Mouse (Mus musculus) ES-E14 (cell line): ENCODE results near the gene Cmya5. TPM values are rescaled to one million over a fixed set of nuclear protein-coding genes. Genes with fewer than 3 reads are reported as not detected.

Experiments used
- DNase-seq: peaks from one replicate; pipeline ENCODE4 v3.0.0-alpha.2; 2013; ENCODE audit warnings: low read depth, low spot score
- H3K27ac ChIP-seq: 2 replicates; pipeline ENCODE4 v1.5.1; 2012; ENCODE audit warnings: low read depth, mild to moderate bottlenecking, low read length, moderate library complexity, mixed read lengths; ENCODE audit not compliant: poor library complexity, insufficient read depth, severe bottlenecking
- H3K36me3 ChIP-seq: 2 replicates; pipeline ENCODE4 v1.6.1; 2012; ENCODE audit warnings: mild to moderate bottlenecking, low read length, moderate library complexity, mixed read lengths; ENCODE audit not compliant: control insufficient read depth, poor library complexity, insufficient read depth, severe bottlenecking
- H3K4me1 ChIP-seq, 2 experiments: fragments of 150-350 bp in 1 of 2; sonication (generic) in 1 of 2; 2 replicates each; pipeline ENCODE4 v1.6.1; 2012; ENCODE audit warnings: low read length in 2 of 2, mild to moderate bottlenecking in 1 of 2, mixed read lengths in 1 of 2; ENCODE audit not compliant: control insufficient read depth in 2 of 2, insufficient read depth in 2 of 2, poor library complexity in 1 of 2
- H3K4me3 ChIP-seq, 2 experiments: fragments of 150-350 bp in 1 of 2; sonication (generic) in 1 of 2; 2 replicates each; pipeline ENCODE4 v1.5.1; 2012; ENCODE audit warnings: low read length in 2 of 2, low read depth in 1 of 2, mild to moderate bottlenecking in 1 of 2, mixed read lengths in 1 of 2; ENCODE audit not compliant: insufficient read depth in 1 of 2, poor library complexity in 1 of 2, severe bottlenecking in 1 of 2
- H3K9ac ChIP-seq: 2 replicates; pipeline ENCODE4 v1.6.1; 2012; ENCODE audit warnings: low read depth, mild to moderate bottlenecking, low read length, mixed read lengths; ENCODE audit not compliant: poor library complexity, insufficient read depth, severe bottlenecking
- H3K9me3 ChIP-seq: fragments of 150-350 bp; sonication (generic); 2 replicates; pipeline ENCODE4 v1.6.1; 2012; ENCODE audit warnings: low read depth, mild to moderate bottlenecking, low read length; ENCODE audit not compliant: control insufficient read depth, insufficient read depth
- CHD2 ChIP-seq: IDR thresholded peaks from 2 replicates; pipeline ENCODE4 v1.6.1; 2014; ENCODE audit warnings: mild to moderate bottlenecking, low read depth, low read length, inconsistent platforms
- HCFC1 ChIP-seq: IDR thresholded peaks from 2 replicates; pipeline ENCODE4 v1.6.1; 2012; ENCODE audit warnings: low read length, inconsistent platforms, borderline replicate concordance; ENCODE audit not compliant: insufficient read depth
- MAFK ChIP-seq: IDR thresholded peaks from 2 replicates; pipeline ENCODE4 v1.6.1; 2014; ENCODE audit warnings: mild to moderate bottlenecking, low read depth, low read length, inconsistent platforms; ENCODE audit not compliant: insufficient read depth
- ZC3H11A ChIP-seq: IDR thresholded peaks from 2 replicates; pipeline ENCODE4 v1.6.1; 2012; ENCODE audit warnings: low read depth, mild to moderate bottlenecking, inconsistent platforms, low read length, borderline replicate concordance
- ZNF384 ChIP-seq: IDR thresholded peaks from 2 replicates; pipeline ENCODE4 v1.6.1; 2012; ENCODE audit warnings: low read depth, low read length, inconsistent platforms
- in situ Hi-C, 2 experiments: fragments of 600-800 bp; cut with MboI; formaldehyde crosslinking; loops; one replicate each; pipeline ENCODE4 v1.15.1; 2025; ENCODE audit warnings: low sequenced_read_pairs in 2 of 2, inconsistent platforms in 1 of 2; ENCODE audit not compliant: unreplicated experiment in 2 of 2
- total RNA-seq: library from RNA; depleted of rRNA; stranded (reverse); fragments of 300-350 nt; gene quantifications from 2 replicates; pipeline ENCODE4 v1.2.3, GENCODE M21; 2012

The Cmya5 gene
- total RNA-seq, 1 experiment, result 0.49 TPM

DNA sequence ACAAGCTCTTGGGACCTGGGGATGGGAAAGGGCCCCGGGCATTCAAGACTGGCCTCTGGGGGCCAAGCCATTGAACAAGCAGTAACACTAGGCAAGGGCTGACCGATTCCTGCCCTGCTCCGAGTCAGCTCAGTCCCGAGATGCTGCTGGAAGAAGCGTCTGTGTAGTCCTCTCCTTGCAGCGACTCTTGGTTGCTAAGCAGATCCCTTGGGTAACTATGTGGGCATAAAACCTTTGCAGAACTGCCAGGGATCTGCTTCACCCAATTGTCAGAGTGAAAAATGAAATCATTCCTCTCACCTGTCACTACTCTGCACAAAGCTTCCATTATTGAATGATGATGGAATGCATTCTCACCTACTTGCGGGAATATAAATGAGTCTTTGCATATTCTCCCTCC is 134.0 kb downstream of the Cmya5 start:
- no peak for TF ChIP-seq ZNF384
- no peak for TF ChIP-seq CHD2
- TF ChIP-seq ZC3H11A, result no peak
- no peak for TF ChIP-seq HCFC1
- TF ChIP-seq MAFK, result no peak
- Histone ChIP-seq H3K4me1 (no peaks in the 10 kb centered on the region), H3K9ac (no peak overlapping the region), H3K4me3 (no peak overlapping the region), H3K9me3 (no peaks in the 10 kb centered on the region), H3K36me3 (no peaks in the 10 kb centered on the region), H3K27ac (no peak overlapping the region)
- in situ Hi-C loops, result no loop called here
- DNase-seq, result no peak

GRCm38 (mm10) chr13:93007078-93007477 is 137.4 kb downstream of the Cmya5 start:
- TF ChIP-seq HCFC1, result no peak
- TF ChIP-seq ZC3H11A, result no peak
- TF ChIP-seq MAFK, result no peak
- H3K9ac ChIP-seq, result no peak overlapping the region
- in situ Hi-C loops, result no loop called here
- no peaks in the 10 kb centered on the region for H3K4me1 ChIP-seq
- no peak overlapping the region for H3K27ac ChIP-seq
- H3K9me3 ChIP-seq, result no peaks in the 10 kb centered on the region
- no peaks in the 10 kb centered on the region for H3K36me3 ChIP-seq
- no peak overlapping the region for H3K4me3 ChIP-seq
- no peak for DNase-seq

- H3K9me3 ChIP-seq, result no peaks in the 10 kb centered on the region
- TF ChIP-seq CHD2, result no peak
- H3K4me1 ChIP-seq, result no peaks in the 10 kb centered on the region
- no peak overlapping the region for H3K9ac ChIP-seq
- H3K36me3 ChIP-seq, result no peaks in the 10 kb centered on the region
- H3K4me3 ChIP-seq, result no peak overlapping the region
- DNase-seq, result no peak
- in situ Hi-C loops, result no loop called here
- H3K27ac ChIP-seq, result no peak overlapping the region
Observed at GRCm38 (mm10) chr13:93006347-93006746, 138.2 kb downstream of the Cmya5 start.

DNA sequence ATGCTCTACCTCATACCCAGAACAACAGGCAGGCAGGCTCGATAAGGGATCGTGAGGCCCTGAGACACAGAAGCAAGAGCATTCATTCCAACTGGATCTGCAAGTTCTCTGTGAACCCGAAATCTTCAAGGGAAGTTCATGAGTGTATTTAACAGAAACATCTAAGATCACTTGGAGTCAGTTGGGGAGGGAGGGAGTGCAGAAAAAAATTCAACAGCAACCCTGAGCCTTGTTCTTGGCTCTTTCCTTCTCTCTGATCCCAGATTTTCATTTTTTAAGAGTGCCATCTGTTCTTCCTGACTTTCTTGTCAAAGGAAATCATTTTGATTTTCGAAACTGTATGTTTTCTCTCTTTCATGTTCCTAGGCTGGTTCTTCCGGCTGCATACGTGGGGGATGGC is 140.5 kb downstream of the Cmya5 start:
- Histone ChIP-seq H3K4me3 (no peak overlapping the region), H3K27ac (no peak overlapping the region), H3K9ac (no peak overlapping the region), H3K36me3 (no peaks in the 10 kb centered on the region), H3K9me3 (no peaks in the 10 kb centered on the region), H3K4me1 (no peaks in the 10 kb centered on the region)
- TF ChIP-seq CHD2, result no peak
- no peak for TF ChIP-seq ZC3H11A
- no peak for TF ChIP-seq ZNF384
- TF ChIP-seq MAFK, result no peak
- TF ChIP-seq HCFC1, result no peak
- in situ Hi-C loops, result no loop called here
- no peak for DNase-seq

DNA sequence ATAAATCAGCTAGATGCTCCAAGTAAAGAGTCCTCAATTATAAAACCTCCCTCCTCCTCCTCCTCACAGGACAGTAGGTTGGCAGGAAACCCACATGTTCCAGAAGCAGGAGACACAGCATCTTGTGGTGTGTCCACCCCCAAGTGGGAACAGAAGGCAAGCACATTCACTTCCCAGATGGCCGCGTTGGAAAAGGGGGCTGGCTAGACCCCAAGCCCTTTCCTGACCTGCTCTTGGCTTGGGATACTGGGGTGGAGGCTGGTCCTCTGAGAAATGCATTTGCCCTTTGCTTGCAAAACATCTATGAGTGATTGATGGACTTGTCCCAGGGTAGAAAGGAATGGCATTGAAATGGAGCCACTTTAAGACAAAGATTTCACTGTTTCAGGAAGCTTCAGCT is 142.1 kb downstream of the Cmya5 start:
- in situ Hi-C loops, result no loop called here
- TF ChIP-seq ZC3H11A, result no peak
- no peak for TF ChIP-seq ZNF384
- TF ChIP-seq CHD2, result no peak
- TF ChIP-seq MAFK, result no peak
- no peak for TF ChIP-seq HCFC1
- H3K4me3 ChIP-seq, result no peak overlapping the region
- no peaks in the 10 kb centered on the region for H3K36me3 ChIP-seq
- no peak overlapping the region for H3K27ac ChIP-seq
- DNase-seq, result no peak
- no peak overlapping the region for H3K9ac ChIP-seq
- H3K4me1 ChIP-seq, result no peaks in the 10 kb centered on the region
- H3K9me3 ChIP-seq, result no peaks in the 10 kb centered on the region
